8 mouse cellular contexts compared by ENCODE assay signal in the genomic region with DNA sequence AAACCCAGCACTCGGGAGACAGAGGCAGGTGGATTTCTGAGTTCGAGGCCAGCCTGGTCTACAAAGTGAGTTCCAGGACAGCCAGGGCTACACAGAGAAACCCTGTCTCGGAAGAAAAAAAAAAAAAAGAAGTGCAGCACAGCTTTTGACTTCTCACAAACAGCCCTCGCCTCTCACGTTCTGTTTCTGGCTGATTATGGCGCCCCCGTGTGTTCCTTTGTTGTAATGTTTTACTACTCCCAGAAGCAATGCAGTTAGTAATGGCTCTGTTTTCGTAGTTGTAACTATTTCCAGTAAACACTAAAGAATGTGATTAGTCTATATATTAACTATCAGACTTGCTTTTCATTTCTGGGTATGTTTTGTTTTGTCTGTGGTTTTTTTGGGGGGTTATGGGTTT. TPM values are rescaled to one million over a fixed set of nuclear protein-coding genes. Genes with fewer than 3 reads are reported as not detected.
DNase-seq lines count a peak whose midpoint lies in the region; ATAC-seq and TF ChIP-seq lines count a peak whose summit lies in the region.
"Not testable (repeated sequence)": the region's sequence is repeated elsewhere in the genome, so short reads cannot be mapped to it uniquely, and the experiment has no call there.

No protein-coding gene starts in this region.

- ATAC-seq in limb, embryonic 11.5 days (ENCODE audit: insufficient number of reproducible peaks, low FRiP score, low TSS enrichment, low read depth); midbrain, embryonic 11.5 days (ENCODE audit: low FRiP score): not testable (repeated sequence)

- peak; percentile 68 for TF ChIP-seq CTCF in cortical plate, adult 2 months (IDR thresholded peaks at IDR 0.05; ENCODE audit: extremely low read depth, insufficient read depth, low read length)

- 19% methylated on average over 8 of the region's 8 CpGs for WGBS in limb, embryonic 11.5 days
- WGBS in midbrain, embryonic 11.5 days, result 20% methylated on average over 8 of the region's 8 CpGs

- TF ChIP-seq POLR2A in cortical plate, adult 2 months (IDR thresholded peaks at IDR 0.05; ENCODE audit: extremely low read depth, insufficient read depth, low read length), result not testable (repeated sequence)

- not testable (repeated sequence) for H3K27me3 ChIP-seq in limb, embryonic 11.5 days (ENCODE audit: control insufficient read depth, insufficient read depth, low read length); midbrain, embryonic 11.5 days (ENCODE audit: control insufficient read depth, insufficient read depth, low read length)

- peak; percentile 86 for DNase-seq in A20 (ENCODE audit: low read depth, low spot score)
- DNase-seq in adrenal gland, adult 8-10 months, result peak; percentile 7
- DNase-seq in heart, adult 11 months, result peak; percentile 76
- DNase-seq in kidney, adult 8-10 months, result peak; percentile 24 to 52
- DNase-seq in limb, embryonic 11.5 days (ENCODE audit: low spot score), result peak; percentile 88
- peak; percentile 96 for DNase-seq in midbrain, embryonic 11.5 days (ENCODE audit: low spot score, missing footprints)
- DNase-seq in spleen, postnatal 14 days (ENCODE audit: low spot score in 2 of 2), result peak; percentile 25 to 64

- not testable (repeated sequence) for H3K36me3 ChIP-seq in limb, embryonic 11.5 days (ENCODE audit: control insufficient read depth, insufficient read depth, low read length); midbrain, embryonic 11.5 days (ENCODE audit: control insufficient read depth, insufficient read depth, low read length)

- H3K27ac ChIP-seq in cortical plate, adult 2 months (ENCODE audit: insufficient read depth, low read length); limb, embryonic 11.5 days (replicated peaks; ENCODE audit: low read depth, low read length); midbrain, embryonic 11.5 days (ENCODE audit: low read depth, low read length): not testable (repeated sequence)

- not testable (repeated sequence) for H3K9ac ChIP-seq in limb, embryonic 11.5 days (ENCODE audit: low read length); midbrain, embryonic 11.5 days (ENCODE audit: low read length)

- not testable (repeated sequence) for H3K4me1 ChIP-seq in cortical plate, adult 2 months (ENCODE audit: control insufficient read depth, insufficient read depth, low read length); limb, embryonic 11.5 days (ENCODE audit: control insufficient read depth, insufficient read depth, low read length); midbrain, embryonic 11.5 days (ENCODE audit: control insufficient read depth, insufficient read depth, low read length)

- H3K4me2 ChIP-seq in limb, embryonic 11.5 days (ENCODE audit: low read depth, severe bottlenecking); midbrain, embryonic 11.5 days: not testable (repeated sequence)

- not testable (repeated sequence) for H3K4me3 ChIP-seq in cortical plate, adult 2 months (ENCODE audit: insufficient read depth, low read length); limb, embryonic 11.5 days (ENCODE audit: low read depth, low read length); midbrain, embryonic 11.5 days (ENCODE audit: low read depth, low read length)

- H3K9me3 ChIP-seq in limb, embryonic 11.5 days (ENCODE audit: control insufficient read depth, low read length); midbrain, embryonic 11.5 days (ENCODE audit: control insufficient read depth, low read length): not testable (repeated sequence)

RNA-seq across cellular contexts. Expression of gene Rnft1, which starts 20.2 kb away (rescaled TPM):
- total RNA-seq in adrenal gland, adult 8-10 months (2022), result 10 to 100 TPM; 31.1 to 40.7 (median 35.9) TPM
- polyA plus RNA-seq in cortical plate, adult 2 months (2012; rRNA removed), result 10.8 and 14.4 TPM in 2 replicates
- 29.5 and 31.1 TPM in 2 replicates for polyA plus RNA-seq in limb, embryonic 11.5 days (2014; fragmentation: Nextera tagmentation; extraction: Ambion mirVana)
- 23.7 and 25.1 TPM in 2 replicates for polyA plus RNA-seq in midbrain, embryonic 11.5 days (2014; fragmentation: Nextera tagmentation; extraction: Ambion mirVana)

Comparison
In these comparisons a context has a peak if more than half of its experiments do, and no peak if none do; other contexts are left out.
1. DNase-seq: peak in every context shown above with its lines; median percentile 96 in midbrain, embryonic 11.5 days; 88 in limb, embryonic 11.5 days; 86 in A20; 76 in heart, adult 11 months; 44 in spleen, postnatal 14 days; 38 in kidney, adult 8-10 months; 7 in adrenal gland, adult 8-10 months.